Mouse (Mus musculus) megakaryocyte, embryonic 14.5 days (primary cell): ENCODE data around the gene Cspg4.

Experiments used
- FLI1 ChIP-seq: IDR thresholded peaks from 2 replicates; pipeline ENCODE4 v1.6.1; 2012; ENCODE audit warnings: low read length, inconsistent platforms, mixed read lengths
- GATA1 ChIP-seq: IDR thresholded peaks from 3 replicates; pipeline ENCODE4 v1.6.1; 2012; ENCODE audit warnings: mixed read lengths, low read length, inconsistent platforms, borderline replicate concordance

GRCm38 (mm10) chr9:56927191-56928012 lies 62.6 kb downstream of the Cspg4 start:
- TF ChIP-seq GATA1 (no peak), FLI1 (no peak)
